Mouse (Mus musculus) lung, postnatal 0 days (tissue): ENCODE measurements around the gene Elp5. TPM values are rescaled to one million over a fixed set of nuclear protein-coding genes. Genes with fewer than 3 reads are reported as not detected.
"Not testable (repeated sequence)": the region's sequence is repeated elsewhere in the genome, so short reads cannot be mapped to it uniquely, and the experiment has no call there.

ENCODE experiments used
- ATAC-seq: fragments of 200-750 bp; cut with Nextera tagmentation; 2 replicates; pipeline ENCODE4 v1.8.0; 2017; ENCODE audit warnings: moderate library complexity
- DNase-seq: peaks from one replicate; pipeline ENCODE4 v3.0.0-alpha.2; 2016; ENCODE audit warnings: low spot score
- H3K27ac ChIP-seq: fragments of 300-500 bp; sonication (generic); 2 replicates; pipeline ENCODE4 v1.5.1; 2014; ENCODE audit warnings: antibody characterized with exemption, mild to moderate bottlenecking, low read length, mixed read lengths
- H3K27me3 ChIP-seq: fragments of 300-500 bp; sonication (generic); replicated peaks from 2 replicates; pipeline ENCODE4 v1.6.1; 2014; ENCODE audit warnings: low read length, mixed read lengths; ENCODE audit not compliant: insufficient read depth
- H3K36me3 ChIP-seq: fragments of 300-500 bp; sonication (generic); 2 replicates; pipeline ENCODE4 v1.6.1; 2014; ENCODE audit warnings: low read length, mixed read lengths; ENCODE audit not compliant: insufficient read depth
- H3K4me1 ChIP-seq: fragments of 300-500 bp; sonication (generic); 2 replicates; pipeline ENCODE4 v1.6.1; 2014; ENCODE audit warnings: antibody characterized with exemption, low read depth, low read length, mixed read lengths; ENCODE audit not compliant: insufficient read depth
- H3K4me2 ChIP-seq: fragments of 300-500 bp; sonication (generic); replicated peaks from 2 replicates; pipeline ENCODE4 v1.6.1; 2014; ENCODE audit warnings: low read depth, mild to moderate bottlenecking, low read length, moderate library complexity, mixed read lengths
- H3K4me3 ChIP-seq: fragments of 300-500 bp; sonication (generic); 2 replicates; pipeline ENCODE4 v1.5.1; 2014; ENCODE audit warnings: low read depth, low read length
- H3K9ac ChIP-seq: fragments of 300-500 bp; sonication (generic); replicated peaks from 2 replicates; pipeline ENCODE4 v1.6.1; 2014; ENCODE audit warnings: low read depth, mild to moderate bottlenecking
- H3K9me3 ChIP-seq: fragments of 300-500 bp; sonication (generic); 2 replicates; pipeline ENCODE4 v1.6.1; 2016; ENCODE audit warnings: low read length, mixed read lengths
- CTCF ChIP-seq: IDR thresholded peaks from 2 replicates; pipeline ENCODE4 v1.5.1; 2016; ENCODE audit warnings: antibody characterized with exemption, mild to moderate bottlenecking
- EP300 ChIP-seq: IDR thresholded peaks from 2 replicates; pipeline ENCODE4 v1.6.1; 2016; ENCODE audit warnings: antibody characterized with exemption, mild to moderate bottlenecking, control low read depth
- WGBS: fragments of 180-500 bp; shearing (Covaris S2); extraction: QIAGEN DNeasy Blood & Tissue Kit; methylation state at CpG from one replicate; pipeline ENCODE4 v1.1.7; 2014; 5-methylcytosine and 5-hydroxymethylcytosine counted together
- polyA plus RNA-seq: library from polyadenylated mRNA; unstranded; fragments of >200 nt; fragmentation: Nextera tagmentation; extraction: Ambion mirVana; gene quantifications from 2 replicates; pipeline ENCODE4 v1.2.1, GENCODE M21; 2015

Elp5 gene
- polyA plus RNA-seq, 1 experiment from 2014 or later: 72.1 TPM

DNA sequence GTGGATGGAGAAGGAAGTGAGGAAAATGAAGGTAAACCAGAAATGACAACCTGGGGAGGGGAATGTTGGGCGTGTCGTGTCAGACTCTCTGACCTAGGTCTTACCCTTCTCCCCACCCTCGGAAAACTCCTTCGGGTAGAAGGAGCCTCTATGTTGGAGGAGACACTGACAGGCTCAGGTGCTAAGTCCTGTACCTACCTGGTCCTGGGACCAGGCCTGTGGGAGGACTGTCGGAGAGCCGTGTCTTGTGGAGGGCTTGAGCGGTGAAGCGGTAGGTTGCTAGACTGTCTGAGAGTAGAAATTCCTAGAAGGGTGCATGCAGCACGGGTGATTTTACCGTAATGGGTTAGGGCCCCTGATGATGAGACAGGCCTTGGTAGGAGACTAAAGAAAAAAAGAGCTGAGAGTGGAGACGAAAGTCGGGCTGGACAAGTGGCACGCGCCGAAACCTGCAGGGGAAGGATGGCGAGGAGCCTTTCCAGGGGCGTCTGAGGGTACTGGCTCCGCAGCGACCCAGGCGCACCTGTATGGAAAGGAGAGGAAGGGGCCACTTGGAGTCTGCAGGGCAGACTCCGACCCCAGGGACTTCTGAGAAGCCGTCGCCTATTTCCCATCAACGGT lies 17.6 kb downstream of the Elp5 start, which contains the start of gene Cldn7:
Gene Cldn7, plus strand, starts transcription at position 130 of the 621 bp plus-strand sequence.
- peak within 1 kb of the TSS; percentile 64 for H3K4me2 ChIP-seq
- TF ChIP-seq CTCF (no peak), EP300 (no peak)
- H3K4me1 ChIP-seq: no peaks in the 10 kb centered on the region
- peaks cover 7% of the 10 kb centered on the region; the same call in 1 of the 2 replicates for H3K36me3 ChIP-seq
- peaks cover 16% of the 10 kb centered on the region for H3K27me3 ChIP-seq
- 0 out of 2 replicates have a peak, but pooled peaks have one; percentile 13 for ATAC-seq
- peak within 1 kb of the TSS; percentile 87 for H3K27ac ChIP-seq
- H3K9ac ChIP-seq: peak within 1 kb of the TSS; percentile 50
- 9% methylated on average over 23 of the region's 24 CpGs for WGBS
- no peaks in the 10 kb centered on the region for H3K9me3 ChIP-seq
- DNase-seq: no peak
- H3K4me3 ChIP-seq: peak within 1 kb of the TSS; percentile 49

DNA sequence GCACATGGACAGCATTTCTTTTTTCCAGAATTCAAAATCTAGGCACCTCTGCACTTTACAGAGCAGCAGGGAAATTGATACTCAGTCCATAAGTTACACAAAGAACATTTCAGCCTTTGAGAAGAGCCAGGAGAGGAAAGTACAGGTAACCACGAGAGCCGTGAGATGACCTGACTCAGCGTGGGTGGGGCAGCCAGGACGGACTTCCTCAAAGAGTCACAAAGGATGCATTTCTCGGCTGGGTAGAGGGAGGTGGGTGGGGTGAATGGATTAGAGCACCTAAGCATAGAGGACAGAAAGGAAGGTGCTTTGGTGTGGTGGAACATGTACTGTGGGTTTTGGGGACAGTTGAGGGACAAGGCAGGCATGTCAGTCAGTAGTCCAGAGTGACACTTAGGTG lies 20.5 kb downstream of the Elp5 start:
- Histone ChIP-seq H3K27ac (no peak overlapping the region), H3K9me3 (no peaks in the 10 kb centered on the region), H3K9ac (no peak overlapping the region), H3K36me3 (no peaks in the 10 kb centered on the region), H3K4me3 (no peak overlapping the region), H3K4me2 (no peak overlapping the region), H3K4me1 (no peaks in the 10 kb centered on the region), H3K27me3 (peaks cover 16% of the 10 kb centered on the region)
- DNase-seq (no peak), ATAC-seq (no peak)
- TF ChIP-seq CTCF (no peak), EP300 (no peak)
- WGBS: 32% methylated on average over 5 of the region's 5 CpGs

DNA sequence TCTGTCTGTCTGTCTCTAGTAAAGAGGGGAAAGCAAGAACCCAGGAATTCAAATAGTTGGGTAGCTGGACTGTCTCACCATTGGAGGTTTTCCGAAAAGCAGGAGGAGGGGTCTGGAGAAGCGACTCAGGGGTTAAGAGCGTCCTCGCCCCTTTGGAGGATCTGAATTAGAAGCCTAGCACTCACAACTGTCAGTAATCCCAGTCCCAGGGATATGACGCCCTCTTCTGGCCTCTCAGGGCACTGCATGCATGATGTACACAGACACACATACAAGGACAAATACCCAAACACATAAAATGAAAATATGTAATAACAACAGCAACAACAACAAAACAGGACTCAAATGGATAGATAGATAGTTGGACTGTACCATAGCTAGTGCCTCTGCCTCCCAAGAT lies 21.7 kb downstream of the Elp5 start:
- WGBS: 26% methylated on average over 5 of the region's 5 CpGs
- H3K4me2 ChIP-seq: no peak overlapping the region
- DNase-seq: no peak

DNA sequence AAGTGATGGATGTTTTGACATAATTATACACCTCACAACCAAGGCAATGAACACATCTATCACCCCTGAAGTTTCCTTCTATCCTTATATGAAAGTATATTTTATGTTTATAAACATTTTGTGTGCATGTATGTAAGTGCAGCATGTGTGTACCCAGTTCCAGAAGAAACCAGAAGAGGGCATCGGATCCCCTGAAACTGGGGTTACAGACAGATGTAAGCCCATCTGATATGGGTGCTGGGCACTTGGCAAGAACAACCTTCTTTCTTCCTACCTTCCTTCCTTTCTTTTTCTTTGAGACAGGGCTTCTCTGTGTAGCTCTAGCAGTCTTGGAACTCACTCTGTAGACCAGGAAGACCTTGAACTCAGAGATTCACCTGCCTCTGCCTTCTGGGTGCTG lies 26.1 kb downstream of the Elp5 start:
- Histone ChIP-seq H3K4me3 (no peak overlapping the region), H3K4me1 (no peaks in the 10 kb centered on the region), H3K9me3 (no peaks in the 10 kb centered on the region), H3K27me3 (no peaks in the 10 kb centered on the region), H3K36me3 (no peaks in the 10 kb centered on the region), H3K27ac (no peak overlapping the region), H3K9ac (no peak overlapping the region), H3K4me2 (no peak overlapping the region)
- no peak for TF ChIP-seq EP300
- peak; percentile 32 for TF ChIP-seq CTCF
- WGBS: 78% methylated on average over 1 of the region's 1 CpGs
- DNase-seq (no peak), ATAC-seq (no peak)

More for the DNA sequence above, 21.7 kb downstream of the Elp5 start:
- Histone ChIP-seq H3K4me1 (no peaks in the 10 kb centered on the region), H3K9ac (no peak overlapping the region), H3K27me3 (peaks cover 10% of the 10 kb centered on the region), H3K27ac (no peak overlapping the region), H3K4me3 (no peak overlapping the region), H3K36me3 (no peaks in the 10 kb centered on the region), H3K9me3 (no peaks in the 10 kb centered on the region)
- TF ChIP-seq EP300 (no peak), CTCF (peak; percentile 67)
- no peak for ATAC-seq

DNA sequence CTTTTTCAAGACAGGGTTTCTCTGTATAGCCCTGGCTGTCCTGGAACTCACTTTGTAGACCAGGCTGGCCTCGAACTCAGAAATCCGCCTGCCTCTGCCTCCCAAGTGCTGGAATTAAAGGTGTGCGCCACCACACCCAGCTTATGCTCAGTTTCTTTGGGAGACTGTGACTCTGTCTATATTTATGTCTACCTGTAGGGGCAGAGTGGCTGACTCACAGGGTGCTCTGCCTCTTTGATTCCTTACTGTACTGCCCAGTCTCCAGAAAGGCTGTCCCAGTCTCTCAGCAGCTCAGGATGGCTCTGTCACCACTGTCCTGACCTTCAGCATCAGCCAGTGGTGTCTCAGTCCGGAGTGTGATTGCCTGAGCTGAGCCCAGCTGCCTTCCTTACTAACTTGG lies 26.7 kb downstream of the Elp5 start:
- H3K27ac ChIP-seq, H3K27me3 ChIP-seq, H3K9ac ChIP-seq, H3K36me3 ChIP-seq, ATAC-seq, DNase-seq, H3K9me3 ChIP-seq, H3K4me2 ChIP-seq, H3K4me1 ChIP-seq, H3K4me3 ChIP-seq: not testable (repeated sequence)
- 56% methylated on average over 2 of the region's 4 CpGs for WGBS

DNA sequence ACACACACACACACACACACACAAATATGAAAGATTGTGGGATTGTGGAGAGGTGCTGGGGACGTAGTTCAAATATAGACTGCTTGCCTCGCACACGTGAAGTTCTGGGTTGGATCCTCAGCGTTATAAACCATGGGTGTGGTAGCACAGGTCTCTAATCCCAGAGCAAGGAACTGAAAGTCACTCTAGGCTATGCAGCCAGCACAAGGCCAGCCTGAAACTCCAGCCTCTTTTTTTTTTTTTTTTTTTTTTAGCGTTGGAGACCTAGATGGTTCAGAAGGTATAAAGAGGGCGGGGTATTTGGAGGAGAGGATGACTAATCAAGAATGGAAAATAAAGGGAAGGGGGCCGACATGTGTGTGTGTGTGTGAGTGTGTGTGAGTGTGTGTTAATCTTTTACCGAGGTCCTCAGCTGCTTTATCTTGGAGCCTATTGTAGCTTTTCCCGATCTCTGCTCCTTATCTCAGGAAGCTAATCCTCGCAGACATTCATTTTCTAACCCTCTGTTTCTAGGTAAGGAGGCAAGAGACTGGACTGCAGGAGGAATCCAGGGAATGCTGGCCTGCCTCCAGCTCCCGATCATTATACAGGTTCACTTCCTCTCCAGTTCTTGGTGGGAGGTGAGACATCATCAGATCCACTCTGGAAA lies 28.9 kb downstream of the Elp5 start:
- Histone ChIP-seq H3K27ac (no peak overlapping the region), H3K4me1 (no peaks in the 10 kb centered on the region), H3K4me2 (no peak overlapping the region), H3K4me3 (no peak overlapping the region), H3K9me3 (no peaks in the 10 kb centered on the region), H3K27me3 (no peaks in the 10 kb centered on the region), H3K36me3 (no peaks in the 10 kb centered on the region), H3K9ac (no peak overlapping the region)
- 27% methylated on average over 11 of the region's 11 CpGs for WGBS
- no peak for DNase-seq
- ATAC-seq: no peak
- TF ChIP-seq EP300 (no peak), CTCF (no peak)
